Comparison of ENCODE assay signal across 13 mouse cellular contexts in the genomic region with DNA sequence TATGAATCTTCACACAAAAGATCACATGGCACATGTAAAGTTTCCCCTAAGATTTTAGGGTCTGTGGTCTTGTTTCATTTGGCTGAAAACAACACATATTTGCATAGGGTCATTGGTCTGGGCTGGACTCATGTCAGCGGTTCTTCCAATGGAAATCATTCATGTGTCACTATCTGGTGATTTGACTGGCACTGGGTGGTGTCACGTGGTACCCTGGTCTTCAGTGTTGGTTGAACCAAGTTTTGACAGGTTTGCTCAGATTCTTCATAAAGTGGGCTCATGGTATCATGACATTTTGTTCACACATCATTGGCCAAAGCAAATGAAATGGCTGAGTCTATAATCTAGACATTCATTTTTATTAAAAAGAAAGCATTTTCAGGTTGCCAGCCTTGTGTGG. TPM values are rescaled to one million over a fixed set of nuclear protein-coding genes. Genes with fewer than 3 reads are reported as not detected.
DNase-seq lines count a peak whose midpoint lies in the region; ATAC-seq and TF ChIP-seq lines count a peak whose summit lies in the region.
"Had no signal": no experiment of that assay in that cellular context is flagged by ENCODE, and none has a peak within 500 bp of the region (broad histone marks: within the 10 kb centered on the region; RNA-seq: fewer than 3 reads in every experiment).

No protein-coding gene starts in this region.

- peak overlapping the region; percentile 90 for H3K4me2 ChIP-seq in hindbrain, embryonic 12.5 days (replicated peaks)
- H3K4me2 ChIP-seq in hindbrain, embryonic 16.5 days (ENCODE audit: low read length), result no peak overlapping the region; the same call in 1 of the 2 replicates
- H3K4me2 ChIP-seq in embryonic facial prominence, embryonic 14.5 days (ENCODE audit: low read depth, low read length), result peak overlapping the region; percentile 96
- peak overlapping the region; percentile 92 for H3K4me2 ChIP-seq in limb, embryonic 14.5 days (replicated peaks; ENCODE audit: low read depth, low read length, severe bottlenecking)

- H3K4me1 ChIP-seq in hindbrain, embryonic 12.5 days, result peaks cover 11% of the 10 kb centered on the region
- H3K4me1 ChIP-seq in hindbrain, embryonic 16.5 days (ENCODE audit: control insufficient read depth, insufficient read depth, low read depth, low read length), result peaks cover 4% of the 10 kb centered on the region
- peaks cover 7 to 24% of the 10 kb centered on the region in 2 experiments for H3K4me1 ChIP-seq in MEL (ENCODE audit: control insufficient read depth in 1 of 2, insufficient read depth in 2 of 2, low read length in 2 of 2)
- H3K4me1 ChIP-seq in embryonic facial prominence, embryonic 14.5 days (ENCODE audit: control insufficient read depth, insufficient read depth, low read length), result peaks cover 13% of the 10 kb centered on the region; the same call in 1 of the 2 replicates
- peaks cover 10% of the 10 kb centered on the region; the same call in 1 of the 2 replicates for H3K4me1 ChIP-seq in limb, embryonic 14.5 days (ENCODE audit: control insufficient read depth, insufficient read depth, low read length)

- H3K27ac ChIP-seq in hindbrain, embryonic 12.5 days, result no peak overlapping the region
- no peak overlapping the region for H3K27ac ChIP-seq in hindbrain, embryonic 16.5 days (ENCODE audit: low read depth, low read length)
- peak overlapping the region; percentile 97 for H3K27ac ChIP-seq in MEL (ENCODE audit: control insufficient read depth, low read depth, low read length)
- no peak overlapping the region for H3K27ac ChIP-seq in embryonic facial prominence, embryonic 14.5 days (replicated peaks; ENCODE audit: low read depth, low read length)
- H3K27ac ChIP-seq in limb, embryonic 14.5 days (replicated peaks; ENCODE audit: low read depth, low read length), result no peak overlapping the region

- no peak overlapping the region for H3K9ac ChIP-seq in hindbrain, embryonic 12.5 days
- H3K9ac ChIP-seq in hindbrain, embryonic 16.5 days (ENCODE audit: low read depth, low read length), result no peak overlapping the region
- H3K9ac ChIP-seq in MEL (ENCODE audit: control insufficient read depth, low read depth, low read length, poor library complexity, severe bottlenecking), result peak overlapping the region; percentile 87
- no peak overlapping the region for H3K9ac ChIP-seq in embryonic facial prominence, embryonic 14.5 days (ENCODE audit: low read depth, low read length)
- no peak overlapping the region for H3K9ac ChIP-seq in limb, embryonic 14.5 days (ENCODE audit: low read depth, low read length, severe bottlenecking)

- no peak for TF ChIP-seq RAD21 in MEL (IDR thresholded peaks at IDR 0.05; ENCODE audit: low read depth, low read length)

- no peaks in the 10 kb centered on the region for H3K9me3 ChIP-seq in hindbrain, embryonic 12.5 days (replicated peaks)
- H3K9me3 ChIP-seq in hindbrain, embryonic 16.5 days (ENCODE audit: control insufficient read depth, low read length), result no peaks in the 10 kb centered on the region
- no peaks in the 10 kb centered on the region for H3K9me3 ChIP-seq in MEL (replicated peaks; ENCODE audit: insufficient read depth, low read length)
- H3K9me3 ChIP-seq in embryonic facial prominence, embryonic 14.5 days (ENCODE audit: control insufficient read depth, low read length), result no peaks in the 10 kb centered on the region
- H3K9me3 ChIP-seq in limb, embryonic 14.5 days (ENCODE audit: control insufficient read depth, low read length), result no peaks in the 10 kb centered on the region

- no peak overlapping the region for H3K4me3 ChIP-seq in hindbrain, embryonic 12.5 days
- no peak overlapping the region for H3K4me3 ChIP-seq in hindbrain, embryonic 16.5 days (ENCODE audit: low read length)
- peak overlapping the region; percentile 84 to 90 for H3K4me3 ChIP-seq in MEL (ENCODE audit: control insufficient read depth in 1 of 2, insufficient read depth in 1 of 2, low read depth in 2 of 2, low read length in 2 of 2)
- peak overlapping the region; percentile 74; the same call in 1 of the 2 replicates for H3K4me3 ChIP-seq in embryonic facial prominence, embryonic 14.5 days (ENCODE audit: low read depth, low read length)
- H3K4me3 ChIP-seq in limb, embryonic 14.5 days (replicated peaks; ENCODE audit: low read length), result peak overlapping the region; percentile 68; the same call in 1 of the 2 replicates

- TF ChIP-seq CTCF in MEL (IDR thresholded peaks at IDR 0.05 in 2 of 3, conservative IDR thresholded peaks at IDR 0.05 in 1 of 3; ENCODE audit: control insufficient read depth in 1 of 3, insufficient read depth in 1 of 3, low read depth in 2 of 3, low read length in 3 of 3, poor library complexity in 1 of 3, severe bottlenecking in 1 of 3), result no peak

- WGBS in hindbrain, embryonic 12.5 days, result 89% methylated on average over 2 of the region's 2 CpGs
- WGBS in hindbrain, embryonic 16.5 days, result 78% methylated on average over 2 of the region's 2 CpGs
- 90% methylated on average over 2 of the region's 2 CpGs for WGBS in embryonic facial prominence, embryonic 14.5 days
- WGBS in limb, embryonic 14.5 days, result 88% methylated on average over 2 of the region's 2 CpGs

- ATAC-seq in hindbrain, embryonic 12.5 days (ENCODE audit: low FRiP score), result no peak
- no peak for ATAC-seq in hindbrain, embryonic 16.5 days
- no peak for ATAC-seq in embryonic facial prominence, embryonic 14.5 days (ENCODE audit: low read depth)
- ATAC-seq in limb, embryonic 14.5 days (ENCODE audit: low FRiP score, low read depth), result no peak

- TF ChIP-seq EP300 in MEL (IDR thresholded peaks at IDR 0.05; ENCODE audit: low read depth in 1 of 2, low read length in 2 of 2), result no peak

- TF ChIP-seq POLR2A in MEL (IDR thresholded peaks at IDR 0.05; ENCODE audit: control insufficient read depth in 1 of 2, insufficient read depth in 1 of 2, low read depth in 1 of 2, low read length in 2 of 2, poor library complexity in 1 of 2), result no peak
- no peak for TF ChIP-seq POLR2A in limb, embryonic 14.5 days (IDR thresholded peaks at IDR 0.05; ENCODE audit: borderline replicate concordance, extremely low read depth, insufficient read depth, insufficient read length)

- H3K79me2 ChIP-seq in MEL (ENCODE audit: control insufficient read depth, insufficient read depth, low read length, poor library complexity), result peaks cover 28% of the 10 kb centered on the region

- no peaks in the 10 kb centered on the region for H3K36me3 ChIP-seq in hindbrain, embryonic 12.5 days
- H3K36me3 ChIP-seq in hindbrain, embryonic 16.5 days (ENCODE audit: control insufficient read depth, insufficient read depth, low read length), result no peaks in the 10 kb centered on the region
- peaks cover 0 to 16% of the 10 kb centered on the region in 2 experiments; a peak in 2 of 4 replicates for H3K36me3 ChIP-seq in MEL (ENCODE audit: control insufficient read depth in 1 of 2, insufficient read depth in 2 of 2, low read length in 2 of 2)
- no peaks in the 10 kb centered on the region for H3K36me3 ChIP-seq in embryonic facial prominence, embryonic 14.5 days (ENCODE audit: control insufficient read depth, insufficient read depth, low read length)
- no peaks in the 10 kb centered on the region for H3K36me3 ChIP-seq in limb, embryonic 14.5 days (ENCODE audit: control insufficient read depth, insufficient read depth, low read length)

- DNase-seq in MEL (ENCODE audit: low read depth, low spot score), result no peak
- DNase-seq in embryonic facial prominence, embryonic 14.5 days (ENCODE audit: low spot score), result no peak
- DNase-seq in limb, embryonic 14.5 days (ENCODE audit: low spot score), result no peak
- no peak for DNase-seq in embryo, embryonic 10.5 days (ENCODE audit: low spot score)
- DNase-seq in frontal cortex, postnatal 10 days (ENCODE audit: low spot score in 2 of 2), result no peak
- no peak for DNase-seq in cerebellum, adult 9-11 months
- DNase-seq: adrenal gland, adult 8-10 months; cerebellum, adult 2 months; kidney, postnatal 4 days; lung, postnatal 4 days; right cerebral cortex, postnatal 25 days had no signal

- H3K27me3 ChIP-seq in hindbrain, embryonic 12.5 days, result no peaks in the 10 kb centered on the region; the same call in 1 of the 2 replicates
- H3K27me3 ChIP-seq in hindbrain, embryonic 16.5 days (replicated peaks; ENCODE audit: control insufficient read depth, insufficient read depth, low read length), result no peaks in the 10 kb centered on the region
- H3K27me3 ChIP-seq in MEL (ENCODE audit: control insufficient read depth in 1 of 2, insufficient read depth in 2 of 2, low read length in 2 of 2), result no peaks in the 10 kb centered on the region
- H3K27me3 ChIP-seq in embryonic facial prominence, embryonic 14.5 days (replicated peaks; ENCODE audit: control insufficient read depth, insufficient read depth, low read length), result no peaks in the 10 kb centered on the region
- no peaks in the 10 kb centered on the region for H3K27me3 ChIP-seq in limb, embryonic 14.5 days (ENCODE audit: control insufficient read depth, insufficient read depth, low read length)

TF ChIP-seq in MEL, 35 proteins besides CTCF, POLR2A, EP300 and RAD21:
- TF ChIP-seq MXI1 (IDR thresholded peaks at IDR 0.05; ENCODE audit: low read depth, low read length) (no peak), USF1 (IDR thresholded peaks at IDR 0.05; ENCODE audit: low read depth, low read length) (peak; percentile 65; the same call in 1 of the 2 replicates), NELFE (IDR thresholded peaks at IDR 0.05; ENCODE audit: low read depth, low read length) (no peak), SMC3 (IDR thresholded peaks at IDR 0.05; ENCODE audit: low read depth, low read length) (no peak), BHLHE40 (IDR thresholded peaks at IDR 0.05; ENCODE audit: borderline replicate concordance, low read depth, low read length) (no peak), MAX (IDR thresholded peaks at IDR 0.05; ENCODE audit: low read length) (no peak), ZNF384 (IDR thresholded peaks at IDR 0.05; ENCODE audit: low read depth, low read length) (no peak), UBTF (IDR thresholded peaks at IDR 0.05; ENCODE audit: borderline replicate concordance, insufficient read depth, low read depth, low read length) (no peak)
TF ChIP-seq in MEL: peak in this region for 1.

RNA-seq across cellular contexts. Expression of a gene that starts 1.3 kb away (rescaled TPM):
- polyA plus RNA-seq in hindbrain, embryonic 12.5 days (2016; fragmentation: Nextera tagmentation; extraction: Ambion mirVana), result 8.1 and 9.2 TPM in 2 replicates
- 1.7 and 2.0 TPM in 2 replicates for polyA plus RNA-seq in hindbrain, embryonic 16.5 days (2015; fragmentation: Nextera tagmentation; extraction: Ambion mirVana)
- 25.3 and 28.6 TPM in 2 replicates for total RNA-seq in MEL (2012; rRNA removed)
- 10 to 100 TPM in 1 of 2 experiments, not detected in 1; 21.2 TPM for polyA plus RNA-seq in MEL (2012; ENCODE audit: insufficient read depth in 1 of 2, insufficient read length in 2 of 2, low read depth in 1 of 2, low replicate concordance in 2 of 2, missing spikeins in 1 of 2)
- polyA plus RNA-seq in embryonic facial prominence, embryonic 14.5 days (2014; fragmentation: Nextera tagmentation; extraction: Ambion mirVana), result 5.6 and 7.4 TPM in 2 replicates
- 6.0 and 6.4 TPM in 2 replicates for polyA plus RNA-seq in limb, embryonic 14.5 days (2012; rRNA removed)
- polyA plus RNA-seq in limb, embryonic 14.5 days (2014; fragmentation: Nextera tagmentation; extraction: Ambion mirVana), result 6.1 and 7.1 TPM in 2 replicates

Comparison
In these comparisons a context has a peak if more than half of its experiments do, and no peak if none do; other contexts are left out.
1. H3K4me3 ChIP-seq: peak in MEL (2 of 2), embryonic facial prominence, embryonic 14.5 days (single experiment) and limb, embryonic 14.5 days (single experiment); none in hindbrain, embryonic 12.5 days (single experiment) and hindbrain, embryonic 16.5 days (single experiment).